Mouse (Mus musculus) spleen, adult 12 weeks (tissue): ENCODE results near the gene Adat3.

Source experiments
- DNase-seq: peaks from one replicate; pipeline ENCODE4 v3.0.0; 2022; ENCODE audit warnings: low spot score

The Adat3 gene

GRCm38 (mm10) chr10:80602698-80603325, at the start of gene Adat3, which contains the start of gene Scamp4:
TSS of gene Adat3 (plus strand) at chr10:80602880.
TSS of gene Scamp4 (plus strand) at chr10:80602872.
- peak; percentile 95 for DNase-seq

- peak; percentile 62 for DNase-seq
Measured at GRCm38 (mm10) chr10:80553575-80553974, 49.1 kb upstream of the Adat3 start.

GRCm38 (mm10) chr10:80553997-80554396, 48.7 kb upstream of the Adat3 start:
- DNase-seq = no peak

- DNase-seq = peak; percentile 78
Measured at GRCm38 (mm10) chr10:80557346-80557965, 45.2 kb upstream of the Adat3 start.

GRCm38 (mm10) chr10:80559431-80559830, 43.2 kb upstream of the Adat3 start:
- no peak for DNase-seq

GRCm38 (mm10) chr10:80560621-80561020, 42.1 kb upstream of the Adat3 start:
- DNase-seq = no peak

GRCm38 (mm10) chr10:80561116-80561944, 41.4 kb upstream of the Adat3 start, which contains the start of gene Rexo1:
TSS of gene Rexo1 (minus strand) at chr10:80561560.
- DNase-seq = peak; percentile 93

GRCm38 (mm10) chr10:80566375-80567092, 36.1 kb upstream of the Adat3 start:
- DNase-seq = peak; percentile 86

GRCm38 (mm10) chr10:80568876-80569275, 33.8 kb upstream of the Adat3 start:
- no peak for DNase-seq

GRCm38 (mm10) chr10:80569664-80570066, 33.0 kb upstream of the Adat3 start:
- peak; percentile 79 for DNase-seq

- no peak for DNase-seq
Measured at GRCm38 (mm10) chr10:80570419-80570818, 32.3 kb upstream of the Adat3 start.

- no peak for DNase-seq
Measured at GRCm38 (mm10) chr10:80570871-80571836, 31.5 kb upstream of the Adat3 start.

GRCm38 (mm10) chr10:80572477-80572876, 30.2 kb upstream of the Adat3 start:
- peak; percentile 46 for DNase-seq

- no peak for DNase-seq
Measured at GRCm38 (mm10) chr10:80573944-80574343, 28.7 kb upstream of the Adat3 start.

- DNase-seq = no peak
Measured at GRCm38 (mm10) chr10:80574896-80575295, 27.8 kb upstream of the Adat3 start.

- no peak for DNase-seq
Measured at GRCm38 (mm10) chr10:80575925-80576324, 26.8 kb upstream of the Adat3 start.

GRCm38 (mm10) chr10:80576351-80577194, 26.1 kb upstream of the Adat3 start:
- DNase-seq = peak; percentile 66

GRCm38 (mm10) chr10:80577195-80578130, 25.2 kb upstream of the Adat3 start, which contains the start of gene Klf16:
TSS of gene Klf16 (minus strand) at chr10:80577321.
- peak; percentile 100 for DNase-seq
